Mouse (Mus musculus): ENCODE results near the gene Mtap.

DNA sequence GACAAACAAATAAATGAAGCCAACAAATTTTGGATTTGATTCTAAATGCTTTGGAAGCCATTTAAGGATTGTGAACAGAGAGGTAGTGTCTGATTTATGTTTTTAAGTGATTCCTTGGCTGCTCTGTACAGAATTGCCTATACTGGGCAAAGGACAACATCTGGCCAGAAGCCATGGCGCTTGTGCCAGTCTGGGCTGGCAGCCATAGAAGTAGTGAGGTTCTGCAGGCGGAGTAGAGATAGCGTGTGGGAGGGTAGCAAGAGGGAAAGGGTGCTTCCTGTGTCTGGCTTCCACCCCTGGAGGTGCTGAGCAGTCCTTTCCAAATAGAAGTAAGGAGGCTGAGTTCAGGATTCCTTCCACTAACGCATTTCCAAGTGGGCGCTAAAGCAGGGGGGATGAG, 3.9 kb downstream of the Mtap start:
- TF ChIP-seq CTCF (IDR thresholded peaks at IDR 0.05; ENCODE audit: low read depth) (no peak), EP300 (IDR thresholded peaks at IDR 0.05; ENCODE audit: low read depth) (no peak)

All from liver, postnatal 0 days (tissue).